Mouse (Mus musculus): ENCODE results near the gene Dgcr2. TPM values are rescaled to one million over a fixed set of nuclear protein-coding genes. Genes with fewer than 3 reads are reported as not detected.

Dgcr2 gene
- total and polyA plus RNA-seq, 3 experiments: 20.5 to 27.8 (median 25.5) TPM

DNA sequence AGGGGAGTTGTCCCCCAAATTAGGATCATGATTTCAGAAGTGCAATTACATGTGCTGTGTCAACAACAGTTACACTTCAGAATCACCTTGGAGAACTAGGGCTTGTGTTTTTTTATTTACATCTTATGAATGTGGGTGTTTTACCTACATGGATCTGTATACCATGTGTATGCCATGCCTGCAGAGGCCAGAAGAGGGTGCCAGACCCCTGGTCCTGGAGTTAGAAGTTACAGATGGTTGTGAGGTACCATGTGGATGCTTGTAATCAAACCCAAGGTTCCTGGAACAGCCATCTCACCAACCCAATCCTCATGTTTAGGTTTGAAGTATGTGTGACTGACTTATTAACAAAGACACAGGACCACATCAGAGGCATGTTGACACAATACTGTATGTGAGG is 39.8 kb downstream of the Dgcr2 start:
- H3K9me3 ChIP-seq (replicated peaks): no peaks in the 10 kb centered on the region
- DNase-seq (ENCODE audit: low spot score) (no peak), ATAC-seq (ENCODE audit: extremely low read depth, insufficient number of reproducible peaks, low FRiP score, poor library complexity, severe bottlenecking) (0 out of 2 replicates have a peak, but pooled peaks have one; percentile 40)
- no peaks in the 10 kb centered on the region for H3K27me3 ChIP-seq (ENCODE audit: insufficient read depth, low read length)
- 0 out of 2 replicates have a peak, but pooled peaks have one; percentile 21 for TF ChIP-seq CTCF (IDR thresholded peaks at IDR 0.05; ENCODE audit: low read depth, low read length)
- TF ChIP-seq GATA2 (IDR thresholded peaks at IDR 0.05; ENCODE audit: borderline replicate concordance, low read depth, low read length): no peak
- peaks cover 3% of the 10 kb centered on the region; the same call in 1 of the 2 replicates for H3K4me1 ChIP-seq (ENCODE audit: insufficient read depth, low read depth, low read length)
- H3K4me3 ChIP-seq (ENCODE audit: low read depth, low read length): no peak overlapping the region
- peaks cover 88% of the 10 kb centered on the region for H3K36me3 ChIP-seq (replicated peaks)

DNA sequence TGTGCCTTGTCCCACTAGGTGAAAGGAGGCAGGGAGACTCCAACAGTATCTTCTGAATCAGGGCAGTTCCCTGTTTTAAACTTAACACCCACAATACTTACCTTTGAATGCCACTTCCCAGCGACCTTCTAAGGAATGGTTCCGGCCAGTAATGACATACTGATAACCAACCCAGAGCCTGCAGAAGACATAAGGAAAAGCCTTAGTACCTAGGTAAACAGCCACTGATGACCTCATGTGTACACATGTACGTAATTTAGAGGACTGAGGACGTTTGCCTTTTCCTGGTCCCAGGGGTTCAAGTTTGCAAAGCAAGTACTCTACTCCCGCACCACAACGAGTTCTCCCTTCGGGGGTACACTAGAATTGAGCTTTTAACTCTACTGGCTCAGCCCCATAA is 41.2 kb downstream of the Dgcr2 start:
- Histone ChIP-seq H3K36me3 (replicated peaks) (peaks cover 92% of the 10 kb centered on the region), H3K27me3 (ENCODE audit: insufficient read depth, low read length) (no peaks in the 10 kb centered on the region), H3K4me3 (ENCODE audit: low read depth, low read length) (no peak overlapping the region), H3K4me1 (ENCODE audit: insufficient read depth, low read depth, low read length) (peaks cover under 1% of the 10 kb centered on the region; the same call in 1 of the 2 replicates), H3K9me3 (replicated peaks) (no peaks in the 10 kb centered on the region)
- no peak for ATAC-seq (ENCODE audit: extremely low read depth, insufficient number of reproducible peaks, low FRiP score, poor library complexity, severe bottlenecking)
- no peak for DNase-seq (ENCODE audit: low spot score)
- TF ChIP-seq GATA1 (IDR thresholded peaks at IDR 0.05; ENCODE audit: borderline replicate concordance, low read length) (no peak), CTCF (IDR thresholded peaks at IDR 0.05; ENCODE audit: low read depth, low read length) (no peak), POLR2AphosphoS5 (IDR thresholded peaks at IDR 0.05; ENCODE audit: insufficient replicate concordance, low read depth, low read length) (no peak), GATA2 (IDR thresholded peaks at IDR 0.05; ENCODE audit: borderline replicate concordance, low read depth, low read length) (no peak), TAL1 (conservative IDR thresholded peaks at IDR 0.05; ENCODE audit: low read depth, low read length) (no peak)

DNA sequence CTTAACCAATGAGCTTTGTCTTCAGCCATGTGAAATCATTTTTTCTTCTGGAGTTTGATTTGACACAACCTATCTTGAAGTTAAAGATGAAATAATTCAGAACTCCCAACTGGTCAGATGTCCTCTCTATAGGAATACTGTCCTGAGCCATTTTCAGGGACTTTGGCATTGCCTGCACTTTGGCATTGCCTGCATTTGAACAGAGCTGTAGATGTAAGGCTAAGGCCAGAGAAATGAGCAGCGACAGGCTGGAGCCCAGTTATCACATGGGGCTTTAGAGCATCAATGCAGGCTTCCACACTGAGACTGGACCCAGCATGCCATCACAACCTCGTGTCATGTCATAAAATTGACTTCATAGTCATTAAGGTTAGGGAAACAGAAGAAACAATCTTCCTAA is 45.1 kb downstream of the Dgcr2 start:
- ATAC-seq (ENCODE audit: extremely low read depth, insufficient number of reproducible peaks, low FRiP score, poor library complexity, severe bottlenecking) (no peak), DNase-seq (ENCODE audit: low spot score) (no peak)
- H3K36me3 ChIP-seq (replicated peaks): peaks cover 92% of the 10 kb centered on the region
- H3K27me3 ChIP-seq (ENCODE audit: insufficient read depth, low read length): no peaks in the 10 kb centered on the region
- no peak overlapping the region for H3K4me3 ChIP-seq (ENCODE audit: low read depth, low read length)
- H3K9me3 ChIP-seq (replicated peaks): no peaks in the 10 kb centered on the region
- TF ChIP-seq POLR2AphosphoS5 (IDR thresholded peaks at IDR 0.05; ENCODE audit: insufficient replicate concordance, low read depth, low read length) (no peak), TAL1 (conservative IDR thresholded peaks at IDR 0.05; ENCODE audit: low read depth, low read length) (no peak), GATA1 (IDR thresholded peaks at IDR 0.05; ENCODE audit: borderline replicate concordance, low read length) (no peak), GATA2 (IDR thresholded peaks at IDR 0.05; ENCODE audit: borderline replicate concordance, low read depth, low read length) (no peak), CTCF (IDR thresholded peaks at IDR 0.05; ENCODE audit: low read depth, low read length) (no peak)
- peaks cover 3% of the 10 kb centered on the region; the same call in 1 of the 2 replicates for H3K4me1 ChIP-seq (ENCODE audit: insufficient read depth, low read depth, low read length)

DNA sequence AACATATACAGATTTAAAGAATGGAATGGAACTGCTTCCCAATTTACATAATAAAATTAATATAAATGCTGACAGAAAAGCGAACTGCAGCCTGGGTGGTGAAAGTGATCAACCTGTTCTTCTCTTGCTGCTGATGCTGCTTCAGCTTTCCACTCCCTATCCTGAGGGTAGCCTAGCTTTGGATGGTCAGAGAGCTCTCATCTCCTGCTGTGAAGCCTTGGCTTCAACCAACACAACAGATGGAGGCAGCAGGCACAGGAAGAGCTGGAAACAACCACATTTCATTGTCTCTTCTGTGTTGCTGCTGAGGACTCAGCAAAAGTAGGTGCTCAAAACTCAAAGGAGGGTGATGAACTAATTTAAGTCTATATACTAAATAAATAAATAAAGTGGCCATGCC is 46.5 kb downstream of the Dgcr2 start:
- Histone ChIP-seq H3K27me3 (ENCODE audit: insufficient read depth, low read length) (no peaks in the 10 kb centered on the region), H3K36me3 (replicated peaks) (peaks cover 92% of the 10 kb centered on the region), H3K4me3 (ENCODE audit: low read depth, low read length) (no peak overlapping the region), H3K9me3 (replicated peaks) (no peaks in the 10 kb centered on the region), H3K4me1 (ENCODE audit: insufficient read depth, low read depth, low read length) (peaks cover 3% of the 10 kb centered on the region; the same call in 1 of the 2 replicates)
- DNase-seq (ENCODE audit: low spot score) (no peak), ATAC-seq (ENCODE audit: extremely low read depth, insufficient number of reproducible peaks, low FRiP score, poor library complexity, severe bottlenecking) (no peak)
- TF ChIP-seq TAL1 (conservative IDR thresholded peaks at IDR 0.05; ENCODE audit: low read depth, low read length): no peak
- no peak for TF ChIP-seq CTCF (IDR thresholded peaks at IDR 0.05; ENCODE audit: low read depth, low read length)
- no peak for TF ChIP-seq POLR2AphosphoS5 (IDR thresholded peaks at IDR 0.05; ENCODE audit: insufficient replicate concordance, low read depth, low read length)
- TF ChIP-seq GATA1 (IDR thresholded peaks at IDR 0.05; ENCODE audit: borderline replicate concordance, low read length): no peak
- TF ChIP-seq GATA2 (IDR thresholded peaks at IDR 0.05; ENCODE audit: borderline replicate concordance, low read depth, low read length): no peak

DNA sequence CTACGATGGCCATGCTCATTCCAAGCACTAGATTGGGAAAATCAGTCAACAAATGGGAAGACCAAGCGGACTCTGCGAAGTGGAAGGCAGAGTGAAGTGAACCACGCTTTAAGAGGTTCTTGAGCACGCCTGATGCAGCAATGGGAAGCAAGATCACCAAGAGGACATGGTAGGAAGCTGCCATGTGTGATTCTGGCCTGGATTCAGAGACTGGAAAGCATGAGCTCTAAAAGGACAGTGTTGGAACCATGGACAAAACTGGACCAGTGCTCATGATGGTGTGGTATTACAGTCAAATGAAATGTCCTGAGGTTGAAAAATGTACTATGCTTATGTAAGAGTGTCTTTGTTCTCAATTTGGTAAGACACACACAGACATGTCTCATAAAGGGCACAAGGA is 47.0 kb downstream of the Dgcr2 start:
- H3K36me3 ChIP-seq (replicated peaks): peaks cover 92% of the 10 kb centered on the region
- ATAC-seq (ENCODE audit: extremely low read depth, insufficient number of reproducible peaks, low FRiP score, poor library complexity, severe bottlenecking) (no peak), DNase-seq (ENCODE audit: low spot score) (no peak)
- no peaks in the 10 kb centered on the region for H3K27me3 ChIP-seq (ENCODE audit: insufficient read depth, low read length)
- no peak overlapping the region for H3K4me3 ChIP-seq (ENCODE audit: low read depth, low read length)
- peaks cover 3% of the 10 kb centered on the region; the same call in 1 of the 2 replicates for H3K4me1 ChIP-seq (ENCODE audit: insufficient read depth, low read depth, low read length)
- no peaks in the 10 kb centered on the region for H3K9me3 ChIP-seq (replicated peaks)
- TF ChIP-seq GATA1 (IDR thresholded peaks at IDR 0.05; ENCODE audit: borderline replicate concordance, low read length) (no peak), TAL1 (conservative IDR thresholded peaks at IDR 0.05; ENCODE audit: low read depth, low read length) (no peak), POLR2AphosphoS5 (IDR thresholded peaks at IDR 0.05; ENCODE audit: insufficient replicate concordance, low read depth, low read length) (no peak), CTCF (IDR thresholded peaks at IDR 0.05; ENCODE audit: low read depth, low read length) (no peak), GATA2 (IDR thresholded peaks at IDR 0.05; ENCODE audit: borderline replicate concordance, low read depth, low read length) (no peak)

DNA sequence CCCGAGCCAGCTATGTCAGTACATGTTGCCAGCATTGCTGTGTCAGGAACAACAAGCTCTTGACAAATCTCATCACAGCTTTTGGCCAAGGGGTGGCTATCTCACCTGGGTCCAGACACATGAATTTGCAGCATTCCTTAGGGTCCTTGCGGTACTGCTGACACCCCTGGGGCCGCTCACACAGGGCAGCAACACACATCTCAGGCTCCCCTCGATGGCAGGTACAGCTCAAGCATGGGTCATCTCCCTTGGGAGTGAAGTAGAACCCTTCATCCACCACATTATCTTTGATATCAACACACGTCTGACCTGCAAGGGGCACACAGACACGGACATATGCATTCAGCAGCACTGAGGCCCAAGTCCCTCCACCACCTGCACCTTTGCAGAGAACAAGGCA is 48.9 kb downstream of the Dgcr2 start:
- ATAC-seq (ENCODE audit: extremely low read depth, insufficient number of reproducible peaks, low FRiP score, poor library complexity, severe bottlenecking) (no peak), DNase-seq (ENCODE audit: low spot score) (no peak)
- no peak overlapping the region for H3K4me3 ChIP-seq (ENCODE audit: low read depth, low read length)
- H3K9me3 ChIP-seq (replicated peaks): no peaks in the 10 kb centered on the region
- no peaks in the 10 kb centered on the region for H3K27me3 ChIP-seq (ENCODE audit: insufficient read depth, low read length)
- peaks cover 3% of the 10 kb centered on the region; the same call in 1 of the 2 replicates for H3K4me1 ChIP-seq (ENCODE audit: insufficient read depth, low read depth, low read length)
- TF ChIP-seq CTCF (IDR thresholded peaks at IDR 0.05; ENCODE audit: low read depth, low read length) (no peak), GATA1 (IDR thresholded peaks at IDR 0.05; ENCODE audit: borderline replicate concordance, low read length) (no peak), GATA2 (IDR thresholded peaks at IDR 0.05; ENCODE audit: borderline replicate concordance, low read depth, low read length) (no peak), TAL1 (conservative IDR thresholded peaks at IDR 0.05; ENCODE audit: low read depth, low read length) (no peak), POLR2AphosphoS5 (IDR thresholded peaks at IDR 0.05; ENCODE audit: insufficient replicate concordance, low read depth, low read length) (no peak)
- H3K36me3 ChIP-seq (replicated peaks): peaks cover 95% of the 10 kb centered on the region

All from G1E (cell line).